Mouse (Mus musculus) cerebellum, postnatal 4 days (tissue): ENCODE measurements around the gene Tiam1.

ENCODE experiments used
- DNase-seq, 2 experiments: peaks; one replicate each; pipeline ENCODE4 v3.0.0; 2022; ENCODE audit warnings: low spot score in 2 of 2, mixed read lengths in 1 of 2

Tiam1 gene

DNA sequence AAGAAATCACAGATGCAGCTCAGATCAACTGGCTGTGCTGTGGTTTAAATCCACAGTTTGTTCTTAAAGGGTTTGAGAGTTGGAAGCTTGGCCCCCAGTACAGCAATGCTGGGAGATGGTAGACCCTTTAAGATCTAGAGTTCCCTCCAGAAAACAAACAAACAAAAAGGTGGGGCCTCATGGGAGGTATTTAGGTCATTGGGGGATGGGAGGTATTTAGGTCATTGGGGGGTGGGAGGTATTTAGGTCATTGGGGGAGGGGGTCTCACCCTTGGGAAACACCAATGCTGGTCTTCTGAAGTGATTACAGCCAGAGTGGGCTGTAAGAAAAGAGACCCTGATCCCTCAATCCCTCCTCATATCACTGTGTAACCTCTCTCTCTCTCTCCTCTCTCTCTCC lies 257.0 kb downstream of the Tiam1 start:
- DNase-seq, result no peak

DNA sequence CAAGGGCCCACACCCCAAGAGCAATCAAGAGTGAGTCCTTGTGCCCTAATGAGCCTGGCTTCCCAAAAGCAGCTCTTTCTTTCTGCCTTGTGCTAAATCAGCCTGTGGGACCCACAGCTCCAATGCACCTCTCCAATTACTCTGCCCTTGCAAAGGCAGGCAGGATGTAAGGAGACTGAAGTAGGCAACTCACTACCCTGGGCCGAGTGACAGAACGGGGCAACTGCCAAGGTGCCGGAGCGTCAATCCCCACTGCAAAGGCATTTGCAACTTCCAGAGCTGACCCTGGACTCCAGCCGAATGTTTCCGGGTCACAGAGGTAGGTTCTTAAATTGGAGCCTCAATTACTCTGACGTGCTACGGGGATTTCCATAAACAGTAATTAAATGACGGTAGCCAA lies 257.9 kb downstream of the Tiam1 start:
- DNase-seq, result no peak

DNA sequence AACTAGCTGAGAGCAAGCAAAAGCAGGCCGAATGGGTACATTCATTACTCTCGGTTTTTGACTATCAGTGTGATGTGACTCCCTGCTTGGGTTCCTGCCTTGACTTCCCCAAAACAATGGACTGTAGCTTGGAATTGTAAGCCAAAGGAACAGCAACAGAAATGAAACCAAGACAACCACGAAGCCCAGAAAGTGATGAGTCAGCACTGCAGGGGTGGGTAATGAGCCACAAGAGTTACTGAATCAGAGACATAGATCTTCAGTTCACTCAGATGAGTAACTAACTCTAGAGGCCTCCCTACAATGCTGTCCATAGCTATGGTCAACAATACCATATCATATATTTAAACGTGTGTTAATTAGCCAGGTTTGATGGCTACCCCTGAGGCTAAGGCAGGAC lies 259.7 kb downstream of the Tiam1 start:
- DNase-seq, result no peak

DNA sequence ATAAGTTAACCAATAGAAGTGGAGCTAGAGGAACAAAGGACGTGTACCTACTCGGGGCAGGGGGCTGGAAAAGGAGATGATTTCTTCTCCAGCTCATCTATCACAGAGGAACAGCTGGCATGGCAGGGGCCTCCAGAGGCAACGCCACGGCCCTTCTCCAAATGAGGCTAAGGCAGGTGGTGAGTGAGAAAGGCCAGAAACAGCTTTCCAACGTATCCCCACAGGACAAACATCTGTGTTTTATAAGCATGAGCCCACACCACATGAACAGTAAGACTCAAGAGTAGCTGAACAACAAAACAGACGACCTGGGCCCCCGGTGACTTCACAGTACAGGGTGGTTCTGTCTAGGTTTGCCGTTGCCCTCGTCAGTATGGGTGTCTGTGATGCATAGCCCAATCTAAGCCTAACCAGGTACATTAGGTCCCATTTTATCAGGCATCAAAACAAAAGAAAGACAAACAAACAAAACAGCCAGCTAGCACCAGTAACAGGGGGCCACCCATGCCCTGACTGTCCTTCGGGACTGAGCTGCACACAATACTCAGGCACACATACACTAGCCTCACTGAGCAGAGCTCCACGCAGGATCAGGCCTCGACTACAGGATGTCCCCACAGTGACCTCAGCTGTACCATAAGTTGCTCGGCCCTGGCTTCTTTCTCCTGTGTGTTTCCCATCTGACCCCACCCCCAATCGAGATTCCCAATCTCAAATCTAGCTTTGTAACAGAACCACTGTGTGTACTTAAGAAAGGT lies 260.9 kb downstream of the Tiam1 start:
- no peak for DNase-seq

DNA sequence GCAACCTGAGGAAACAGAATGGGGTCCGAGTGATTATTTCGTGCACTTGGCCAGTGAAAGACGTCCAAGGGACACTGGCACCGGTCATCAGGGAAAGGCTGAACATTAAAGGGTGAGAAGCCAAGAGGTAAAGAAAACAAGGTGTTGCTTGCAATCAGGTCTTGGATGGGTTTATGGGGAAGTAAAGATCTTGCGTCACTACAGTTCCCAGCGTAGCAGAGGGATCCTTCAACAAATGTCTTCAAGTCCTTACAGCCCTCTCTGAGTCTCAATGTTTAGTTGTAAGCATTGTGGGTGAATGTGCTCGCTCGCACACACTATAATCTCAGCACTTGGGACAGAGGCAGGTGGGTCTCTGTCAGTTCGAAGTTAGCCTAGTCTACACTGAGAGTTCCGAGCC lies 266.4 kb downstream of the Tiam1 start:
- DNase-seq, result no peak

DNA sequence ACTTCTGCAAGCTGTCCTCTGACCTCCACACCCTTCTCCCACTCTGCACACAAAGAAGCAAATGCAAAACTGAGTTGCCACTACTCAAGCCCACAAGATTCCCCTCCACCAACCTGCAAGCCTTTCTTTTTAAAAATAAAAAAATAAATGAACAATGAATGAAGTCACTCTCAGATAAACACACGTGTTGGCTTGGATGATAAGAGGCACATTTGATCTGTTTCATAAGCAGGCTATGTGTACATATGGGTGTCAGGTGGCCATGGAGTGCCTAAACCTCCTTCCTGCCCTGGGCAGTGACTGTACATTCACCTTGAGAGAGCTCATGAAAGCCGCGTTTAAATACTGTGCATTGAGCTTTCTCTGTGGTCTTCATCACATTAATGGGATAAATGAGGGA lies 267.5 kb downstream of the Tiam1 start:
- no peak for DNase-seq

DNA sequence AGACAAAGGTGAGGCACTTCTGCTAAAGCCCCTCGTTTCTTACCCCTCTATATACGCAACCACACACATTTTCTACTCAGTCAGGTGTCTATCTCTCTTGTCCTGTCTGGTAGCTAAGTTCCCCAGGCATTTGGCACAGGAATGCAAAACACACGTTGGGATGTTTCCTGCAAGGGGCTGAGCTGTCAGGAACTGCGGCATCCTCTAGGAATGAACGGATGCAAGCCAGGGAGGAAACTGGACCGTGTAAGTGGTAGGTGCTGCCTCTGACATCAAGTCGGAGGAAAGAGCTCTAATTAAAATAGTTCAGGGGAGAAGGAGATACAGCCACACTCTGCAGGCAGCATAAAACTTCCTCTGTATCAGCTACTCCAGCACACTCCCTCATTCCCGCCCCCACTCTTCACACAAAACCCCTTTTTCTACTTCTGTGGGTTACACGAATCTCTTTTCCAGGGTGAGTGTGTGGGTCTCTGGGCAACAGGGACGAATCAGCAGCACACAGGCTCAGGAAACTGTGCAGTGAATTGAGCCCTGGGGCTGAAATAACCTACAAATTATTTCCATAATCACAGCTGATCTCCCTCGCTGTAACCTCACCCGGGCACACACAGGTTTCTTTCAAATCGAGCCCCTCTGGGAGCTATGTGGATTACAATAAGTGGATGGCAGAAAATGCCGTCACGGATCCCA lies 269.4 kb downstream of the Tiam1 start:
- no peak for DNase-seq

DNA sequence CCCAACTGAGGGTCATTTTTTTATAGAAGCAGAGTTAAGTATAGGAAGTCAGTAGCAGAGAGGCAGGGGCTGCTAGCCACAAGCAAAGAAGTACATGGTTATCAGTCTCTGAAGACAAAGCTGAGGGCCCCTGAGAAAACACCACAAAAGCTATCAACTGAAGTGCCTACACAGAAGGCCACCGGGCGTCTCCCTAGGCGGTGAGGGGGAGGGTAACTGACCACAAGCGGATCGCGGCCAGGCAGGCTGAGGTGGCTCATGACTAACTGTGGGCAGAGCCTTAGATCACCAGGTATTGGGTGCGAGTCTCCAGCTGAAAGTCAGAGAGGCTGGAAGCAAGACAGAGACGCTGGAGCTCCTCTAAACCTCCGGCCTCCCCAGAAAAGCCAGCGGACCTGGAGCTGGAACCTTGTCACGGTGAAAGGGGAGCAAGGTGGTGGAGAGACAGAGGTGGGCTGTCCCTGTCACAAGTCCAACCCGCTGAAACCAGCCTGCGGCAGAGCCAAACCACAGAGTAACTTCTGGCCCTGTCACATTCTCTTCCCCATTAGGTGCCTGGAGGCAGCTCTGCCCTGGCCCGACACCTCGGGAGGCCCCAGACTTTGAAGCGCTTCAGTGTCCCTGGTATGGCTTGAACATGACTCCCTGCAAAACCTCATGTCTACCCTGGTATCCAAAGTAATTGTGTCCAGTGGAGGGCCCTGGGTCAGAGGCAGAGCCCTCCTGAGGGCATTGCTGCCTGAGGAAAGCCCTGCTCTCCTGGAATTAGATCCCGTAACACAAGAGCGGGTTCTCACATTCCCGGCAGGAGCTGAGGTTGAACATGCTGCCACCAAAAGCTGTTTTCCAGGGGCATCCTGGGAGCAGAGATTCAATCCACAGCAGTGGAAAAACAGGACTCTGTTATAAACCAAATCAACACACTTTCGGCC lies 271.3 kb downstream of the Tiam1 start:
- DNase-seq, result no peak

DNA sequence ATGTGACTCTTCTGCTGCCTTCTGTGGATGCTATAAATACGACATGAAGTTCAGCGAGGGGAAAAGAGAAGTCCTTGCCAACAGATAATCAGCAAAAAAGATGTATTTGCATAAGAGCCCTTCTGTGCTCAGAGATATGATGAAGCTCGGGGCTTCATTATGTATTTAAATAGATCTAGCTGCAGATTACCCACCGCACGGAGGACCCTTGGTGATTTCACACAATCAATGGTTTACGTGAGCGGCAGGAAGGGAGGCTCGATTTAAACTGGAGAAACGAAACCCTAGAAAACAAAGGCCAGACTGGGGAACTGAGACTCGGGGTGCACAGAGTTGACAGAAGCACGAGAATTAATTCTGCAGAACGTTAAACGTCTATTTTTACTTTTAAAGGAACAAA lies 272.2 kb downstream of the Tiam1 start:
- DNase-seq, result no peak

DNA sequence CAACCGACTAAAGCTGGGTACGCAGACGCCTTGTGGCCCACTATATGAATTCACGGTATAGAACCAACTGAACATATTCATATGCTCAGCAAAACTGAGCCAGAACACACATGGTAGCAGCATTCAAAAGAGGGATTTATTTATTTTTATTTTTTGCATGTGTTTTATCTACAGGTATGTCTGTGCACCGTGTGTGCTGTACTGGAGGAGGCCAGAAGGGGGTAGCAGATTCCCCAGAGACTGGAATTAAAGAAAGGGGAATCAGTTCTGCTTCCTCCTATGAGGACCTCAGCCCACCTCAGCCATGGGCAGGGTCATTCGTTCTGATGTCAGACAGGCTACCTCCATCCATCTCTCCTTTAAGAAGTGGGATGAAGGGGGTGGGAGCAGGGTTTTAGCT lies 273.5 kb downstream of the Tiam1 start:
- DNase-seq, result no peak

DNA sequence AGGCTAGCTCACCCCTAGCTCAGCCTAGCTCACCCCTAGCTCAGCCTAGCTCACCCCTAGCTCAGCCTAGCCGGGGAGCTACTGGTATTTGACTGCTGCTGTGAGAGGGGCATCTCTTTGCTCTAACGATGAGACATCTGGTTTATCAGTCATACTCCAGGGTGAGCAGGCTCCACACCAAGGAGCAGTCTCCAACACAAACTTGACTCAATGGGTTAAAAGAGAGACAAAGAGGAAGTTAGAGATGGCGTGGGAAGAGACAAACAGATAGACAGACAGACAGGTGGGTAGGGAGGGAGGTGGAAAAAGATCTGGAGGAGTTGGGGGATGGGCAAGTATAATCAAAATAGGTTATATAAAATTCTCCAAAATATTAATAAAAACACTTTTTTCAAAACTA lies 275.1 kb downstream of the Tiam1 start:
- no peak for DNase-seq

DNA sequence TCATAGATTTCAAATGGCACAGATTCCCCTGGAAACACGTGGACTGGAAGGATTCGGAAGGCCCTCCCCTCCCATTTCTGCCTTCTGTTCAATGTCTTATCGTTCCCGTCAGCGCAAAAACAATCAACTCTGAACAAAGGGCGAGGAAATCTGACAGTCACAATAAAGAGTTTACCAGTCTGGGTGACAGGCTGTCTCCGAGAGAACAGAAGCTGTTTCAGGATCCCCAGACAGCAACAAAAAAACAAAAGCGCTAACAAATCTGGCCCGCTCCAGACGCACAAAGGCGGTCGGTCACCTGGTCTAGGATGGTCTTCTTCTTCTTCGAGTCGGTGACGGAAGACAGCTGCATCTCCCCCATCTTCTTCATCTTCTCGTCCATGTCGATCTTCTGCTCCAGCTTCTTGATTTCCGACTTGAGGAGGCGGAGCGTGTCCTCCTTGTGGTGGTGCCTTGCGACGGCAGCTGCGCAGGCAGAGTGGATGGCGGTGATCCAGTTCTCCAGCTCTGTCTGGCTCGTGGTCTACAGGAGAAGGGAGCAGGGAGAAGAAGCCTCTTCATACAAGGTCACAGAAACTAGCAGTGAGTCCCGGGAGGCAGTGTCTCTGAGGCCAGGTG lies 276.2 kb downstream of the Tiam1 start:
- peak in 1 of 2 experiments; percentile 31 for DNase-seq

DNA sequence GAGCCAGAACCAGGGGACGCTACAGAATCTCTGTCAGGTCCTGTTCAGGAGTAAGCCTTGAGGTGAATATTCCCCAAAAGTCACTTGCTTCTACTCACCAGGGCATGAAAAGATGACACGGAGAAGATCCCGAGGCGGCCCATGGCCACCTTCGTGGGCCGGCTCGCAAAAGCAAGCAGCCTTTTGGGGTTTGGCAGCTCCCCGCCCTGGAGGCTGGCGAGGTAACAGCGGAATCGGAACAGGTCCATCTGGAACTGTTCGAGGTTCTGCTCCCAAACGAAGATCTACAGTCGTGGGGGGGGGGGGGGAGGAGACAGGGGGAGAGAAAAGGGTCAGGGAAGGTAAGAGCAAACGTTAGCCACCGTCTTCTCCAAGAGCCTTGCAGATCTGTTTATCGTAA lies 278.4 kb downstream of the Tiam1 start:
- DNase-seq, result no peak

DNA sequence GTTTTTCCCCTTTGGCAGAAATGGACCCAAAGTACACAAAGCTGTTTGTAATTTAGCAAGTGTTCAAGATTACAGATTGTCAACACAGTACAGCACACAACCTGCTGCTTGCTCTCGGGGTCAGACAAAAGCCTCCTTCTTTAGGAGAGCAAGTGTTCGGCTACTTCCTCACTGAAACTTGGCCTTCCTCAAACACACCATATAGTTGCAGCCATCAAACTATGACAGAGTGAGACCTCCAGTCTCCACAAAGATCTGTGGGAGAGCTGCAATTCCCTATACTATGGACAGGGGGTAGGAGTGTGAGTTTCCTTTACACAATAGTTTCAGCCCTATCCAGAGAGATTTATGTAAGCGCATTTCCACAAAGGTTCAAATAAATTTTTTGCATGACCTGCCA lies 278.9 kb downstream of the Tiam1 start:
- DNase-seq, result no peak

DNA sequence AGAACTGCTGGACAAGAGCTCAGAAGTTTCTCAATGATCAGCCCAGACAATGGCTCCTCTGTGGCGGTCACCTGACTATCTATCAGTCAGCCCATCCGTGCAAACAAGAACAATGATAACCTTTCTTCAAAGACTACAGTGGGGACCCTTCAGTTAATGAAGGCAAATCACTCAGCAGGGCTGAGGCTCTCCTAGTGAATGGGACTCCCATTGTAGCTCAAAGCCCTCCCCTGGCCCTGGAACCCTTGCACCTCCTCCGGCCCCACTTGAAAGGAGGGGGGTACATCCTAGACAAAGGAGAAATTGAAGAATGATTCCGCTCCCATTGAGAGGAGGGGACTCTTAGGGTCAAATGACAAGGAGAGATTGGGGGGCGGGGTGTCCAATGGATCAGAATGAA lies 280.3 kb downstream of the Tiam1 start:
- no peak for DNase-seq

DNA sequence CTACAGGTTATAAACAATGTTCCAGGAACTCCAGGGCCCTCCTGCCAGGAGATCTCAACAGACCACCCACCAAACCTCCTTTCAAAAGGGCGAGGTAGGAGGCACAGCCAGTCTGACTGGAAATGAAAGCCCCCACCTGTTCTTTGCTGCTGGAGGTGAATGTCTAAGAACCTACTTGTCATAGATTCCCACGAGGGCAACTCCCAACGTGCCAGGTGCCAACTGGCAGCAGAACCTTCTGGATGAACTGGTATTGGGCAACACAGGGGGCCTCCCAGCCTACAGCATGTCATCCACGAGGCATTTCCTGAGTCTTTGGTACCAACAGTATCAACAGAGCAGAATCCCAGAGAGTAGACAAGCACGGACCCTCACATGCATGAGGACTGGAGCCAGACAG lies 282.0 kb downstream of the Tiam1 start:
- DNase-seq, result no peak

DNA sequence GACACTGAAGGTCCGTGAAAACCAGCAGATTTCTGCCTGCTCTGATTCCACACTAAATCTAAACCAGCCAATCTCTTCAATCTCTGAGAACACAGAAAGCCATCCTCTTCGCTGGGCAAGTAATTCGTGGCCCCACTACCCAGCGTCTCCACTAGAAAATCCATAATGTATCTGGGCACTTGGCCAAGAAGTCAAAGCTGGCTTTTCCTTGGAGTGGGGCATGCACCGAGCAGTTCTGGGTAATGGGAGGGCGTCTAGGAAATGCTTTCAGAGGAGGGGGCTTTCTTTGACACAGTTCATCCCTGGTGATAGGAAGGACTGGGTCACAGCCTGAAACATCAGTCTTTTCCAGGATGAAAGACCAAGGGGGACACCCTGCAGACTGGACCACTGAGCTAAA lies 282.9 kb downstream of the Tiam1 start:
- no peak for DNase-seq

DNA sequence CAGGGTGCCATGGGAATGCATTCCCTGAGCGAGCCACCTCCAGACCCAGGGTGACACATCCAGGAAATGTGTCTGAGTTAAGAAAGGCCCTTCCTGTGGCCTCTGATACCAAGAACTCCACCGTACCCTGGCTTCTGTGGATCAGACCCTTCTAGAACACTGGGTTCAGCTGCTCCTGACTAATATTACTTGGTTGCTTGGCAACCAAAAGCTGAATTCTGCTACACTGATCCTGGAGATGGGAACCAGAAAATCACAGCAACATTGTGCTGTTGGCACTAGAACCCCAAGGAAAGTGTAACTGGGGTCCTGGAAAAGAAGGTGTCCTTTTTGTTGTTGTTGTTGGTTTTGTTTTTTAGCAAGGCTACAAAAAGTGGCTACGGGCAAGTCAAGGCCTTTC lies 285.9 kb downstream of the Tiam1 start:
- no peak for DNase-seq

DNA sequence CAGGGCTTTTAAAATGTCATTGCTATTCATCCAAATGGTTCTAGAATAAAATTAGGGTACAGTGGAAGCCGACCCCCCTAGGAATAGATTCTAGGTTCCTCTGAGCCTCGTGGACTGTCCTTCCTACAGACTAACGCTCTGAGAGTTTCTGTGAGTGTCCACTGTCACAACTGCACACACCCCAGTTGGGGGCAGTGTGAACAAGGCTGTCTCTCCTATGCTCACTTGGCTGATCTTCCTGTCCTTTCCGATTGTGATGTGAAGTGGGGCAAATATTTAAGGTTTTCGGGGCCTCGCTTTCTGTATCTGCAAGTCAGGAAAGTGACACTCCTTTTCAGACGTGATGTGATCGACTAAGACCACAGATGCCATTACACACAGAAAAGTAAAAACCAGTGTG lies 288.8 kb downstream of the Tiam1 start:
- no peak for DNase-seq

DNA sequence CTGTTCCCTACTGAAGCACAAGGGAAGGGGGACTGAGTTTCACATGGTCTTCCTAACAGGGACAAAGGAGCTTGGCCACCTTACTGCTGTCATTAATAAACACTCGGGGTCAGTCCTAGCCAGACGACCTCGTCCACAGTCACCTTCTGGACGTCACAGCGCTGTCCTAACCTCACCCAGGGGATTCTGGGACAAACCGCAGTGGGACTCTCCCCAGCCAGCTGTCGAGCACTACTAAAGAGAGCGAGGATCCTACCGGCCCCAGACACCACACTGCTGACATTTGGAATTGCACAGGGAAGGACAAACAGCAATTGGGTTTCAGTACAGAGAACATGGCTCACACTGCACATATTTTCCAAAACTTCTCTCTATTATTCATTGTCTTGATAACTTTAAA lies 292.2 kb downstream of the Tiam1 start:
- DNase-seq, result no peak

DNA sequence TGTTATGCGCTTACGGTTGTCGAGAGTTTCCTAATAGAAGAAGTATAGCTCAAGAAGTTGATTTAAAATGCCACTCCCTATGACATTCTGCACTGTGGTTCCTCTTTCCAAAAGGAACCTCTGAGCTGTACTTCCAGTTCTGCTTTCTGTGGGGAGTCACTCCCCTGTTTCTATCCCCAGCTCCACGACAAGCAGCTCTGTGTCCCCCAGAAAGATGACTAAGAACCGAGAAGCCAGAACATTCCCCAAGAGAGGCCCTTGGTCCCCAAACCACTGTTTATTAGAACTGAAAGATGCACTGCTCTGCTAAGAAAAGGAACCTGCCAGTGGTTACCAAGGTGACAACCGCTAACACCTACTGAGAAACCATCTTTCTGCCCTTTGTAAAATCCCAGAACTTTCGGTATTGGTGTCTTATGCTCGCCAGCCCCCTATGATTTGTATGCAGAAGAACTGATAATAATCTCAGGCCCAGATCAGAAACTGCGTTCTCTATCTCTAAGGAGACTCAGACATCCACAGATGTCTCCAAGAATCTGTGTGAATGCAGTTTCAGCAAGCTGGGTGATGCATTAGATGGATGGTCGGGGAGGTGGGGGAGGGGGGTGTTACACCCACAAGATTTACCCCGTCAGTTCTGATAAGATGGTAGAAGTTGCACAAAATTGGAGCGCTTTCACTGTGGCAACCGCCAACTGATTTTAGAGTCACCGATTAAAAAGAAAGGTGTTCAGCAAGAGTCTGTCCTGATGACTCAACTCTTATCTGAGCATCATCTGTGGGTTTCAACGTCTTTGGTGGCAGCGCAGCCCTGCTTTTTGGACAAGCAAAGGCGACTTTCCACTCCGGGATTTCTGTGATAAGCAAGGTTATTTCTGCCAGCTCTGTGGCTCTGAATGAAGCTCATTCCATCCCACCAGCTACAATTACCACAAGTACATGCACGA lies 294.6 kb downstream of the Tiam1 start:
- no peak for DNase-seq
